In the genomic region with DNA sequence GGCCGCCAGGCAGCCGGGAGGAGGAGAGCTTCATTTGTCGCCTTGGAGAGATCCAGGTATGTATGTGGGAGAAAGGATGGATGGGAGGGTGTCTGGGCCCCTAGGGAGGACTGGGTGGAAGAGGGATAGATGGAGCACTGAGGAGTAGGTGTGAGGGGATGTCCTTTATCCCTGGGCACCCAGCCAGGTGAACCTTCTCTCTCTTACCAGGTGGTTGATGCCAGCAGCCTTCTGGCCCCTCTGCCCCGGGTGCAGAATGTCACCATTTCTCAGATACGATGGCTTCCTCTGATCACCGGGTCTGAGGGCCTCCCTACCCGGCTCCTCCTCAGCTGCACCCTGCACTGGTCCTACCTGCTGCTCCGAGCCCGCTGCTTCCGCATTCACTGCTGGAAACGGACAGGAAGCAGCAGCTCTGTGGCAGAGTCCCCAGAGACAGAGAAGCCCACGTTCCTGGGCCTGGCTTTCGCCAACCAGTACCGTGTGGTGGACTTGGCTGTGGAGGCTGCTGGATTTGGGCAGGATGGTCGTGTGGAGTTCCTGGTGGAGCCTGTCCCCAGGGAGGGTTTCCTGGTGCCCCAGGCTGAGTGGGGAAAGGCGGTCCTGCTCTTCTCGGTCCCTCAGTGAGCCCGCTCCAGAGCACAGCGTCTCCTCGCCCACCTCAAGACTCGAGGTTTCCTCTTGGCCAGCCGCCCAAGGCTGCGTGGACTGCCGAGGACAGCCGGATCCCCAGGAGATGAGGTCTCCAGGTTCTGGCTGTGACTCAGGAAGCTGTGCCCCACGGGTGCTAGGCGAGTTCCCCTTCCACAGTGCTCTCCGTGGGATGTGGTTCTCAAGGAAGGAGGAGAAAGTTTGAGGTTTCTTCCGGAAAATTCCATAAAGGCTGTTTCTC, we compare ENCODE assay signal across 20 mouse cellular contexts. TPM values are rescaled to one million over a fixed set of nuclear protein-coding genes. Genes with fewer than 3 reads are reported as not detected.
DNase-seq lines count a peak whose midpoint lies in the region; ATAC-seq and TF ChIP-seq lines count a peak whose summit lies in the region.
"Had no signal": no experiment of that assay in that cellular context is flagged by ENCODE, and none has a peak within 500 bp of the region (broad histone marks: within the 10 kb centered on the region; RNA-seq: fewer than 3 reads in every experiment).

No protein-coding gene starts in this region.

- no peak overlapping the region for H3K27ac ChIP-seq in cerebellum, adult 2 months (ENCODE audit: insufficient read depth, low read length)
- H3K27ac ChIP-seq in hindbrain, embryonic 12.5 days: 0 out of 2 replicates have a peak overlapping the region, but pooled peaks have one; percentile 5
- no peak overlapping the region for H3K27ac ChIP-seq in hindbrain, postnatal 0 days
- H3K27ac ChIP-seq: forebrain, embryonic 15.5 days; neural tube, embryonic 12.5 days had no signal

- no peak for ATAC-seq in hindbrain, embryonic 12.5 days (ENCODE audit: low FRiP score)
- no peak for ATAC-seq in hindbrain, postnatal 0 days
- ATAC-seq: forebrain, embryonic 15.5 days; intestine, embryonic 16.5 days; lung, postnatal 0 days; Patski had no signal

- H3K4me1 ChIP-seq in cerebellum, adult 2 months (ENCODE audit: control insufficient read depth, insufficient read depth, low read length): peaks cover 44% of the 10 kb centered on the region
- peaks cover 19% of the 10 kb centered on the region for H3K4me1 ChIP-seq in hindbrain, embryonic 12.5 days
- peaks cover 6% of the 10 kb centered on the region; the same call in 1 of the 2 replicates for H3K4me1 ChIP-seq in hindbrain, postnatal 0 days (ENCODE audit: insufficient read depth, low read length)

- WGBS in cerebellum, adult 2 months: 32% methylated on average over 29 of the region's 29 CpGs
- WGBS in hindbrain, embryonic 12.5 days: 85% methylated on average over 29 of the region's 29 CpGs
- 79% methylated on average over 29 of the region's 29 CpGs for WGBS in hindbrain, postnatal 0 days

- no peak overlapping the region for H3K4me2 ChIP-seq in hindbrain, embryonic 12.5 days (replicated peaks)
- no peak overlapping the region for H3K4me2 ChIP-seq in hindbrain, postnatal 0 days (ENCODE audit: low read depth, low read length)
- H3K4me2 ChIP-seq: forebrain, embryonic 15.5 days; midbrain, embryonic 11.5 days; neural tube, embryonic 12.5 days had no signal

- no peak overlapping the region for H3K4me3 ChIP-seq in cerebellum, adult 2 months (replicated peaks; ENCODE audit: insufficient read depth, low read depth, low read length)
- H3K4me3 ChIP-seq in hindbrain, embryonic 12.5 days: no peak overlapping the region
- H3K4me3 ChIP-seq in hindbrain, postnatal 0 days (ENCODE audit: low read length): no peak overlapping the region
- H3K4me3 ChIP-seq: forebrain, embryonic 15.5 days; neural tube, embryonic 12.5 days had no signal

- H3K36me3 ChIP-seq in hindbrain, embryonic 12.5 days: peaks cover 21% of the 10 kb centered on the region; the same call in 1 of the 2 replicates
- H3K36me3 ChIP-seq in hindbrain, postnatal 0 days (ENCODE audit: insufficient read depth, low read length): no peaks in the 10 kb centered on the region
- H3K36me3 ChIP-seq: forebrain, embryonic 15.5 days had no signal

- no peak for TF ChIP-seq CTCF in cerebellum, adult 2 months (IDR thresholded peaks at IDR 0.05; ENCODE audit: borderline replicate concordance, insufficient read depth, low read depth, low read length)
- no peak for TF ChIP-seq CTCF in hindbrain, postnatal 0 days (IDR thresholded peaks at IDR 0.05; ENCODE audit: low read depth)

- no peak for TF ChIP-seq POLR2A in cerebellum, adult 2 months (IDR thresholded peaks at IDR 0.05; ENCODE audit: borderline replicate concordance, insufficient read depth, low read length)

- H3K9ac ChIP-seq in hindbrain, embryonic 12.5 days: no peak overlapping the region
- no peak overlapping the region for H3K9ac ChIP-seq in hindbrain, postnatal 0 days (replicated peaks; ENCODE audit: low read length)
- H3K9ac ChIP-seq: forebrain, embryonic 15.5 days; neural tube, embryonic 12.5 days had no signal

- DNase-seq in adrenal gland, postnatal 14 days: peak; percentile 50
- DNase-seq in adrenal gland, adult 18-20 months (ENCODE audit: low spot score in 2 of 2): no peak
- peak; percentile 67 to 74 for DNase-seq in cerebellum, postnatal 10 days
- DNase-seq in cerebellum, adult 2 months: no peak
- no peak for DNase-seq in hindbrain, postnatal 0 days (ENCODE audit: low spot score)
- peak; percentile 48 to 62 for DNase-seq in cerebellum, postnatal 25 days
- no peak for DNase-seq in spleen, postnatal 14 days (ENCODE audit: low spot score in 2 of 2)
- DNase-seq: embryo, embryonic 11 days; layer of hippocampus, postnatal 36 days; liver; thymus, postnatal 25 days had no signal

- no peaks in the 10 kb centered on the region for H3K27me3 ChIP-seq in cerebellum, adult 2 months (ENCODE audit: control insufficient read depth, insufficient read depth, low read length)
- peaks cover 13% of the 10 kb centered on the region; the same call in 1 of the 2 replicates for H3K27me3 ChIP-seq in hindbrain, embryonic 12.5 days
- H3K27me3 ChIP-seq in hindbrain, postnatal 0 days (ENCODE audit: insufficient read depth, low read length): no peaks in the 10 kb centered on the region
- H3K27me3 ChIP-seq: forebrain, embryonic 15.5 days; neural tube, embryonic 12.5 days; Patski had no signal

- H3K9me3 ChIP-seq in hindbrain, embryonic 12.5 days (replicated peaks): no peaks in the 10 kb centered on the region
- no peaks in the 10 kb centered on the region for H3K9me3 ChIP-seq in hindbrain, postnatal 0 days (ENCODE audit: low read length)
- H3K9me3 ChIP-seq: forebrain, embryonic 15.5 days; neural tube, embryonic 12.5 days had no signal

RNA-seq across cellular contexts. Expression of a gene that starts 10.5 kb away (rescaled TPM):
- 12.1 and 12.4 TPM in 2 replicates for total RNA-seq in adrenal gland, postnatal 14 days (2021)
- 10 to 100 TPM in 1 of 2 experiments, 1 to 10 TPM in 1; 7.3 to 12.4 TPM for total RNA-seq in adrenal gland, adult 18-20 months (2021)
- polyA plus RNA-seq in cerebellum, adult 2 months (2012; rRNA removed): 8.3 and 9.3 TPM in 2 replicates
- polyA plus RNA-seq in hindbrain, embryonic 12.5 days (2016; fragmentation: Nextera tagmentation; extraction: Ambion mirVana): 7.1 and 7.2 TPM in 2 replicates
- total RNA-seq in hindbrain, postnatal 0 days (2014; rRNA removed): 9.0 and 20.7 TPM in 2 replicates
- polyA plus RNA-seq in hindbrain, postnatal 0 days (2015; fragmentation: Nextera tagmentation; extraction: Ambion mirVana): 6.5 and 7.0 TPM in 2 replicates

RNA-seq across cellular contexts. Expression of a gene that starts 59.1 kb away (rescaled TPM):
- 23.7 and 29.2 TPM in 2 replicates for total RNA-seq in adrenal gland, postnatal 14 days (2021)
- 10 to 100 TPM; 15.9 to 17.2 TPM for total RNA-seq in adrenal gland, adult 18-20 months (2021)
- polyA plus RNA-seq in cerebellum, adult 2 months (2012; rRNA removed): 1.5 and 1.7 TPM in 2 replicates
- 3.0 and 4.4 TPM in 2 replicates for polyA plus RNA-seq in hindbrain, embryonic 12.5 days (2016; fragmentation: Nextera tagmentation; extraction: Ambion mirVana)
- 5.4 TPM in 2 replicates for total RNA-seq in hindbrain, postnatal 0 days (2014; rRNA removed)
- 3.5 and 4.3 TPM in 2 replicates for polyA plus RNA-seq in hindbrain, postnatal 0 days (2015; fragmentation: Nextera tagmentation; extraction: Ambion mirVana)
- total RNA-seq: granulocyte monocyte progenitor cell, adult 5-6 weeks; monocyte, adult 5-6 weeks had no signal

Comparison
In these comparisons a context has a peak if more than half of its experiments do, and no peak if none do; other contexts are left out.
1. DNase-seq: peak in adrenal gland, postnatal 14 days (single experiment), cerebellum, postnatal 10 days (2 of 2) and cerebellum, postnatal 25 days (2 of 2); none in adrenal gland, adult 18-20 months (0 of 2), cerebellum, adult 2 months (0 of 2), hindbrain, postnatal 0 days (single experiment) and spleen, postnatal 14 days (0 of 2).